Mouse (Mus musculus): ENCODE measurements around the gene Lrrc39. TPM values are rescaled to one million over a fixed set of nuclear protein-coding genes. Genes with fewer than 3 reads are reported as not detected.

Lrrc39 gene
- total and polyA plus RNA-seq, 3 experiments, result 2.0 to 2.2 TPM; not detected in 1

- Histone ChIP-seq H3K36me3 (replicated peaks) (no peaks in the 10 kb centered on the region), H3K27me3 (ENCODE audit: insufficient read depth, low read length) (peaks cover 6% of the 10 kb centered on the region), H3K4me1 (ENCODE audit: insufficient read depth, low read depth, low read length) (0 out of 2 replicates have a peak, but pooled peaks cover 2% of the 10 kb centered on the region), H3K9me3 (replicated peaks) (peaks cover 3% of the 10 kb centered on the region; the same call in 1 of the 2 replicates), H3K4me3 (ENCODE audit: low read depth, low read length) (no peak overlapping the region)
- TF ChIP-seq POLR2AphosphoS5 (IDR thresholded peaks at IDR 0.05; ENCODE audit: insufficient replicate concordance, low read depth, low read length) (no peak), CTCF (IDR thresholded peaks at IDR 0.05; ENCODE audit: low read depth, low read length) (no peak), TAL1 (conservative IDR thresholded peaks at IDR 0.05; ENCODE audit: low read depth, low read length) (no peak), GATA1 (IDR thresholded peaks at IDR 0.05; ENCODE audit: borderline replicate concordance, low read length) (no peak), GATA2 (IDR thresholded peaks at IDR 0.05; ENCODE audit: borderline replicate concordance, low read depth, low read length) (no peak)
- no peak for ATAC-seq (ENCODE audit: extremely low read depth, insufficient number of reproducible peaks, low FRiP score, poor library complexity, severe bottlenecking)
- DNase-seq (ENCODE audit: low spot score), result no peak
Measured at GRCm38 (mm10) chr3:116570628-116571027, 7.9 kb downstream of the Lrrc39 start.

DNA sequence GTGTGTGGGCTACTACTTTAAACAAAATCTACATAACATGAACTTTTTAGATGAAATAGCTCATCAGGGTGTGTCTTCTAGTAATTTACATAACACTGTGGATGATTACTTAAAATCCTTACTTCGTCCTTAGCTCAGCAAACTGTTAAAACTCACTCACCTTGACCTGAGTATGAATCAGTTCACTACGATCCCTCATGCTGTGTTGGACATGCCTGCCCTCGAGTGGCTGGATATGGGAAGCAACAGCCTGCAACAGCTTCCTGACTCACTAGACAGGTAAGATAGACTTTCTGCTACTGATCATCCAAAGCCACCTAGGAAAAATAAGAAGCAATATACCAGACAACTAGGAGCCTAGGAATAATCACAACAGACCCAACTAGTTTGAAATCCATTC, 14.5 kb downstream of the Lrrc39 start:
- Histone ChIP-seq H3K4me3 (ENCODE audit: low read depth, low read length) (no peak overlapping the region), H3K4me1 (ENCODE audit: insufficient read depth, low read depth, low read length) (no peaks in the 10 kb centered on the region), H3K27me3 (ENCODE audit: insufficient read depth, low read length) (peaks cover 1% of the 10 kb centered on the region), H3K9me3 (replicated peaks) (no peaks in the 10 kb centered on the region), H3K36me3 (replicated peaks) (peaks cover 19% of the 10 kb centered on the region)
- TF ChIP-seq TAL1 (conservative IDR thresholded peaks at IDR 0.05; ENCODE audit: low read depth, low read length) (no peak), POLR2AphosphoS5 (IDR thresholded peaks at IDR 0.05; ENCODE audit: insufficient replicate concordance, low read depth, low read length) (no peak), GATA2 (IDR thresholded peaks at IDR 0.05; ENCODE audit: borderline replicate concordance, low read depth, low read length) (no peak), CTCF (IDR thresholded peaks at IDR 0.05; ENCODE audit: low read depth, low read length) (no peak), GATA1 (IDR thresholded peaks at IDR 0.05; ENCODE audit: borderline replicate concordance, low read length) (no peak)
- no peak for ATAC-seq (ENCODE audit: extremely low read depth, insufficient number of reproducible peaks, low FRiP score, poor library complexity, severe bottlenecking)
- DNase-seq (ENCODE audit: low spot score), result no peak

GRCm38 (mm10) chr3:116582201-116582600, 19.4 kb downstream of the Lrrc39 start:
- Histone ChIP-seq H3K36me3 (replicated peaks) (peaks cover 62% of the 10 kb centered on the region), H3K4me1 (ENCODE audit: insufficient read depth, low read depth, low read length) (peaks cover under 1% of the 10 kb centered on the region; the same call in 1 of the 2 replicates), H3K4me3 (ENCODE audit: low read depth, low read length) (no peak overlapping the region), H3K27me3 (ENCODE audit: insufficient read depth, low read length) (no peaks in the 10 kb centered on the region), H3K9me3 (replicated peaks) (no peaks in the 10 kb centered on the region)
- no peak for TF ChIP-seq POLR2AphosphoS5 (IDR thresholded peaks at IDR 0.05; ENCODE audit: insufficient replicate concordance, low read depth, low read length)
- no peak for TF ChIP-seq TAL1 (conservative IDR thresholded peaks at IDR 0.05; ENCODE audit: low read depth, low read length)
- TF ChIP-seq CTCF (IDR thresholded peaks at IDR 0.05; ENCODE audit: low read depth, low read length), result no peak
- no peak for TF ChIP-seq GATA1 (IDR thresholded peaks at IDR 0.05; ENCODE audit: borderline replicate concordance, low read length)
- no peak for TF ChIP-seq GATA2 (IDR thresholded peaks at IDR 0.05; ENCODE audit: borderline replicate concordance, low read depth, low read length)
- ATAC-seq (ENCODE audit: extremely low read depth, insufficient number of reproducible peaks, low FRiP score, poor library complexity, severe bottlenecking) (no peak), DNase-seq (ENCODE audit: low spot score) (no peak)

DNA sequence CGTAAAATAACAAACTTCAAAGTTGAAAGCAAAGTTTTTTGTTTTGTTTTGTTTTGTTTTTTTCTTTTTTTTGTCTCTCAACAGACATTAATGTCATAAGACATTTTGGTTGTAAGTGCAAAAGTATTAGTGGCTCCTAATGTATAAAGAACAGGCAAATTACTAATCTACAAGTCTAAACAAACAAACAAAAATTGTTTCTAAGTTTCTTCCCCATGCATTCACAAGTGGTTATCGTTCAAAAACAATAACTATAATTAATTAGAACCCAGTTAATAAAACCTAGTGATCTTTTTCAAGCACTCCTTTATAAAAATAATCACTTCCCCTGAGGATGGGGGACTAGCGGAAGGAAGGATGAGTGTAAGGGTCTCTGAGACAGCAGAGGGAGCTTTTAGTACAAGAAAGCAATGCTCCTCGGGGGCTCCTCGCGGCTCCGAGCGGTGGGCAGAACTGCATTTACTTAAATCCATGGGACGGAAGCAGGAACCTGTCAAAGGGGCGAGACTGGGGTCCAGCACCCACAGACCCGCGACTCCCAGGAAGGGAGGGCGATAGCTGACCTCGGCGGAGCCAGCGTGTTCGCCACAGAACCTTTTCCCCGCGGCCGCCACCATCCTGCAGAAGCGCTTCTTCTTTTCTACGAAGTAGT, 31.4 kb downstream of the Lrrc39 start:
- H3K4me3 ChIP-seq (ENCODE audit: low read depth, low read length), result peak overlapping the region; percentile 94
- H3K4me1 ChIP-seq (ENCODE audit: insufficient read depth, low read depth, low read length), result peaks cover 29% of the 10 kb centered on the region
- peaks cover 47% of the 10 kb centered on the region for H3K36me3 ChIP-seq (replicated peaks)
- DNase-seq (ENCODE audit: low spot score) (peak; percentile 38), ATAC-seq (ENCODE audit: extremely low read depth, insufficient number of reproducible peaks, low FRiP score, poor library complexity, severe bottlenecking) (peak; percentile 36)
- no peaks in the 10 kb centered on the region for H3K27me3 ChIP-seq (ENCODE audit: insufficient read depth, low read length)
- H3K9me3 ChIP-seq (replicated peaks), result no peaks in the 10 kb centered on the region
- no peak for TF ChIP-seq CTCF (IDR thresholded peaks at IDR 0.05; ENCODE audit: low read depth, low read length)
- no peak for TF ChIP-seq GATA2 (IDR thresholded peaks at IDR 0.05; ENCODE audit: borderline replicate concordance, low read depth, low read length)
- TF ChIP-seq POLR2AphosphoS5 (IDR thresholded peaks at IDR 0.05; ENCODE audit: insufficient replicate concordance, low read depth, low read length), result no peak
- TF ChIP-seq GATA1 (IDR thresholded peaks at IDR 0.05; ENCODE audit: borderline replicate concordance, low read length), result no peak
- no peak for TF ChIP-seq TAL1 (conservative IDR thresholded peaks at IDR 0.05; ENCODE audit: low read depth, low read length)

DNA sequence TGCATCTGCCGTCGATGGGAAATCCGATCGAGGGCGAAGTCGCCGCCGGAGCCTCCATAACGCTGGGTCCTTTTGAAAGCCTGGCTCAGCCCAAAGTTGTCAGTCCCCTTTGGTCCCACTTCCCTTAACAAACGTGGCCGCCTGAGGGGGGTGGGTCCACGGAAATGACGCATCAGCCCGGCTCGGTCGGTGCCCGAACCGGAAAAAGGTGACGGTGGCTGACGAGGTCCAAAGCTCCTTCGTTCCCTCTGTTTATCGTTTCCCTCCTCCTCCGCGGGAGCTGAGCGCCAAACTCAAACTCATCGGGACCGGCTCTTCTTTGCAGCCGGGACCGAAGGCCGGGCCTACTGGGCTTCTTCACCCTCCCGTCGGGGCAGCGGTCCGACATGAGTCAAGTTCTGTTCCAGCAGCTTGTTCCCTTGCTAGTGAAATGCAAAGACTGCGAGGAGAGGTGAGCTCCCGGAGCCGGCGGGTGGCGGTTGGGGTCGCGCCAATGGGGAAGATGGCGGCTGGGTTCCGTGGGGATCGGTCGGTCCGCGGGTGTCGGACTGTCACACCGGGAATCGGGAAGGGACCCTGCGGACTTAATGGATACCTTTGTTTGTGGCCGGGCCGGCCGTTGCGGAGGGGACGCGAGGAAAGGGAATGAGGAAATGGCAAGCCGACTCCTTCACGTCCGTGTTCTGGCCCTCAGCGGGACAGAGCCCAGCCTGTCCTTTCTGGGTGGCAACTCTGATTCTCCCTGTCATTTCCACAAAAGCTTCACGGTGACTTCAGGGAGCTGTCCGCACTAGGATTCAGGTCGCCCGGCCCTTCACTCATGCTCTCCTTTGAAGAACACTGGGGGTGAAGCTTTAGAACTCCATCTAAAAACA, 32.2 kb downstream of the Lrrc39 start, which contains the start of gene Sass6:
Gene Sass6 (plus strand): TSS at position 255 of the 875 bp plus-strand sequence.
- TF ChIP-seq POLR2AphosphoS5 (IDR thresholded peaks at IDR 0.05; ENCODE audit: insufficient replicate concordance, low read depth, low read length) (no peak), GATA2 (IDR thresholded peaks at IDR 0.05; ENCODE audit: borderline replicate concordance, low read depth, low read length) (no peak), TAL1 (conservative IDR thresholded peaks at IDR 0.05; ENCODE audit: low read depth, low read length) (no peak), GATA1 (IDR thresholded peaks at IDR 0.05; ENCODE audit: borderline replicate concordance, low read length) (no peak), CTCF (IDR thresholded peaks at IDR 0.05; ENCODE audit: low read depth, low read length) (no peak)
- Histone ChIP-seq H3K36me3 (replicated peaks) (peaks cover 41% of the 10 kb centered on the region), H3K9me3 (replicated peaks) (no peaks in the 10 kb centered on the region), H3K4me1 (ENCODE audit: insufficient read depth, low read depth, low read length) (peaks cover 30% of the 10 kb centered on the region), H3K27me3 (ENCODE audit: insufficient read depth, low read length) (no peaks in the 10 kb centered on the region), H3K4me3 (ENCODE audit: low read depth, low read length) (peak within 1 kb of the TSS; percentile 94)
- DNase-seq (ENCODE audit: low spot score) (peak; percentile 83), ATAC-seq (ENCODE audit: extremely low read depth, insufficient number of reproducible peaks, low FRiP score, poor library complexity, severe bottlenecking) (peak; percentile 92)

- Histone ChIP-seq H3K4me3 (ENCODE audit: low read depth, low read length) (peak overlapping the region; percentile 94), H3K27me3 (ENCODE audit: insufficient read depth, low read length) (no peaks in the 10 kb centered on the region), H3K36me3 (replicated peaks) (peaks cover 35% of the 10 kb centered on the region), H3K9me3 (replicated peaks) (no peaks in the 10 kb centered on the region), H3K4me1 (ENCODE audit: insufficient read depth, low read depth, low read length) (peaks cover 30% of the 10 kb centered on the region)
- DNase-seq (ENCODE audit: low spot score) (no peak), ATAC-seq (ENCODE audit: extremely low read depth, insufficient number of reproducible peaks, low FRiP score, poor library complexity, severe bottlenecking) (no peak)
- no peak for TF ChIP-seq GATA2 (IDR thresholded peaks at IDR 0.05; ENCODE audit: borderline replicate concordance, low read depth, low read length)
- no peak for TF ChIP-seq POLR2AphosphoS5 (IDR thresholded peaks at IDR 0.05; ENCODE audit: insufficient replicate concordance, low read depth, low read length)
- TF ChIP-seq GATA1 (IDR thresholded peaks at IDR 0.05; ENCODE audit: borderline replicate concordance, low read length), result no peak
- TF ChIP-seq CTCF (IDR thresholded peaks at IDR 0.05; ENCODE audit: low read depth, low read length), result no peak
- no peak for TF ChIP-seq TAL1 (conservative IDR thresholded peaks at IDR 0.05; ENCODE audit: low read depth, low read length)
Measured at GRCm38 (mm10) chr3:116595603-116595991, 32.8 kb downstream of the Lrrc39 start.
